Mouse (Mus musculus) ES-E14 (cell line): Measurements from ENCODE around the gene Gatad1.

Source experiments
- CHD2 ChIP-seq: IDR thresholded peaks from 2 replicates; pipeline ENCODE4 v1.6.1; 2014; ENCODE audit warnings: mild to moderate bottlenecking, low read depth, low read length, inconsistent platforms
- HCFC1 ChIP-seq: IDR thresholded peaks from 2 replicates; pipeline ENCODE4 v1.6.1; 2012; ENCODE audit warnings: low read length, inconsistent platforms, borderline replicate concordance; ENCODE audit not compliant: insufficient read depth
- MAFK ChIP-seq: IDR thresholded peaks from 2 replicates; pipeline ENCODE4 v1.6.1; 2014; ENCODE audit warnings: mild to moderate bottlenecking, low read depth, low read length, inconsistent platforms; ENCODE audit not compliant: insufficient read depth
- ZC3H11A ChIP-seq: IDR thresholded peaks from 2 replicates; pipeline ENCODE4 v1.6.1; 2012; ENCODE audit warnings: low read depth, mild to moderate bottlenecking, inconsistent platforms, low read length, borderline replicate concordance

DNA sequence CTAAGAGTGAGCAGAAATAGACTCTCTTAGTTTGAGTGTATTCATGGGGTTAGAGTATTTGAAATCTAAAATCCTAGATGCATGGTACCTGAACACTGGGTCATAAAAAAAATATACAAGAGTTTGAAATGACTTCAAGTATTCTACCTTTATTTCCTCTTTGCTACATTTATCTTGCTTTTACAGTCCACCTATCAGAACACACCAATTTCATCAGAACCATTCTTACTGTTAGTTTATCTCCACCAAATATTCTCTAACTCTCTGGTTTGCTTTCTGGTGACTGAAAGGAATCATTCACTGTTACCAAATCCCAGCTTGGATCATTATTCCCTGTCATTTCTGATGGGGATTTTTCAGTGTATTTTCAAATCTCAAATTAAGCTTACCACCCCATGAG lies 59.8 kb downstream of the Gatad1 start:
- no peak for TF ChIP-seq CHD2
- TF ChIP-seq ZC3H11A, result no peak
- TF ChIP-seq MAFK, result no peak
- TF ChIP-seq HCFC1, result no peak
